In genomic region chr13:39957226-39957625, GRCm38 (mm10) we compare ENCODE assay signal across 14 mouse cellular contexts.
DNase-seq lines count a peak whose midpoint lies in the region; ATAC-seq and TF ChIP-seq lines count a peak whose summit lies in the region.
"Had no signal": no experiment of that assay in that cellular context is flagged by ENCODE, and none has a peak within 500 bp of the region (broad histone marks: within the 10 kb centered on the region; RNA-seq: fewer than 3 reads in every experiment).

No protein-coding gene starts in this region.

- no peaks in the 10 kb centered on the region for H3K4me1 ChIP-seq in kidney, postnatal 0 days (replicated peaks; ENCODE audit: insufficient read depth, low read length)
- no peaks in the 10 kb centered on the region for H3K4me1 ChIP-seq in kidney, embryonic 16.5 days (ENCODE audit: insufficient read depth, low read length)
- H3K4me1 ChIP-seq in stomach, postnatal 0 days (replicated peaks; ENCODE audit: control insufficient read depth, insufficient read depth): no peaks in the 10 kb centered on the region
- H3K4me1 ChIP-seq: midbrain, embryonic 13.5 days had no signal

- H3K4me2 ChIP-seq in kidney, postnatal 0 days (ENCODE audit: low read length): no peak overlapping the region
- H3K4me2 ChIP-seq in kidney, embryonic 16.5 days (replicated peaks; ENCODE audit: low read depth, low read length): no peak overlapping the region
- H3K4me2 ChIP-seq in stomach, postnatal 0 days (replicated peaks; ENCODE audit: low read depth): no peak overlapping the region
- H3K4me2 ChIP-seq: midbrain, embryonic 13.5 days had no signal

- H3K27ac ChIP-seq in kidney, postnatal 0 days: no peak overlapping the region
- H3K27ac ChIP-seq in kidney, embryonic 16.5 days (ENCODE audit: low read length): no peak overlapping the region
- H3K27ac ChIP-seq in stomach, postnatal 0 days (replicated peaks): no peak overlapping the region
- H3K27ac ChIP-seq: midbrain, embryonic 13.5 days had no signal

- no peaks in the 10 kb centered on the region for H3K9me3 ChIP-seq in kidney, postnatal 0 days (replicated peaks; ENCODE audit: low read length)
- H3K9me3 ChIP-seq in kidney, embryonic 16.5 days (ENCODE audit: low read length): no peaks in the 10 kb centered on the region
- no peaks in the 10 kb centered on the region for H3K9me3 ChIP-seq in stomach, postnatal 0 days (ENCODE audit: control insufficient read depth, low read length)
- H3K9me3 ChIP-seq: midbrain, embryonic 13.5 days had no signal

- peak; percentile 67 for TF ChIP-seq CTCF in kidney, postnatal 0 days (IDR thresholded peaks at IDR 0.05; ENCODE audit: low read depth)
- peak; percentile 68 for TF ChIP-seq CTCF in stomach, postnatal 0 days (IDR thresholded peaks at IDR 0.05; ENCODE audit: low read depth)

- peak; percentile 23 for DNase-seq in embryo, embryonic 10 days (ENCODE audit: low spot score)
- no peak for DNase-seq in embryo, embryonic 9.5 days (ENCODE audit: extremely low spot score)
- DNase-seq in kidney, postnatal 0 days (ENCODE audit: low spot score): peak; percentile 38
- DNase-seq in retina, embryonic 14.5 days (ENCODE audit: low spot score): peak; percentile 28
- no peak for DNase-seq in retina, postnatal 1 day
- DNase-seq in stomach, postnatal 0 days (ENCODE audit: low spot score): no peak
- no peak for DNase-seq in adrenal gland, adult 8-10 months
- DNase-seq: adrenal gland, postnatal 36 days; cerebellum, adult 9-11 months; heart, postnatal 4 days; layer of hippocampus, adult 9-11 months had no signal

- no peaks in the 10 kb centered on the region for H3K27me3 ChIP-seq in kidney, postnatal 0 days (ENCODE audit: insufficient read depth, low read length)
- H3K27me3 ChIP-seq in kidney, embryonic 16.5 days (ENCODE audit: insufficient read depth, low read length): no peaks in the 10 kb centered on the region
- no peaks in the 10 kb centered on the region for H3K27me3 ChIP-seq in stomach, postnatal 0 days (ENCODE audit: control insufficient read depth, insufficient read depth, low read length)
- H3K27me3 ChIP-seq: midbrain, embryonic 13.5 days had no signal

- 69% methylated on average over 3 of the region's 3 CpGs for WGBS in kidney, postnatal 0 days
- WGBS in kidney, embryonic 16.5 days: 68% methylated on average over 3 of the region's 3 CpGs
- 64% methylated on average over 3 of the region's 3 CpGs for WGBS in stomach, postnatal 0 days

- TF ChIP-seq EP300 in stomach, postnatal 0 days (optimal IDR thresholded peaks at IDR 0.05): no peak

- no peak overlapping the region for H3K9ac ChIP-seq in kidney, postnatal 0 days (ENCODE audit: low read depth, low read length)
- H3K9ac ChIP-seq in kidney, embryonic 16.5 days (replicated peaks; ENCODE audit: low read length): no peak overlapping the region
- H3K9ac ChIP-seq in stomach, postnatal 0 days (ENCODE audit: low read length): no peak overlapping the region
- H3K9ac ChIP-seq: midbrain, embryonic 13.5 days had no signal

- no peaks in the 10 kb centered on the region for H3K36me3 ChIP-seq in kidney, postnatal 0 days (ENCODE audit: insufficient read depth, low read length)
- H3K36me3 ChIP-seq in kidney, embryonic 16.5 days (ENCODE audit: insufficient read depth, low read length): no peaks in the 10 kb centered on the region
- H3K36me3 ChIP-seq in stomach, postnatal 0 days (ENCODE audit: control insufficient read depth, insufficient read depth, low read length): no peaks in the 10 kb centered on the region
- H3K36me3 ChIP-seq: midbrain, embryonic 13.5 days had no signal

- no peak for ATAC-seq in kidney, postnatal 0 days (replicated peaks; ENCODE audit: low FRiP score, low read depth)
- no peak for ATAC-seq in kidney, embryonic 16.5 days (ENCODE audit: low FRiP score, low TSS enrichment)
- no peak for ATAC-seq in stomach, postnatal 0 days (ENCODE audit: low FRiP score, low TSS enrichment)
- ATAC-seq: midbrain, embryonic 13.5 days had no signal

- no peak overlapping the region for H3K4me3 ChIP-seq in kidney, postnatal 0 days (replicated peaks; ENCODE audit: low read depth, low read length)
- no peak overlapping the region for H3K4me3 ChIP-seq in kidney, embryonic 16.5 days (ENCODE audit: low read length)
- H3K4me3 ChIP-seq in stomach, postnatal 0 days (ENCODE audit: low read depth, low read length): no peak overlapping the region
- H3K4me3 ChIP-seq: erythroblast, embryonic 14.5 days; midbrain, embryonic 13.5 days had no signal

Comparison
In these comparisons a context has a peak if more than half of its experiments do, and no peak if none do; other contexts are left out.
1. DNase-seq: peak in embryo, embryonic 10 days (single experiment), kidney, postnatal 0 days (single experiment) and retina, embryonic 14.5 days (single experiment); none in embryo, embryonic 9.5 days (single experiment), retina, postnatal 1 day (single experiment), stomach, postnatal 0 days (single experiment) and adrenal gland, adult 8-10 months (single experiment).